Mouse (Mus musculus): ENCODE results near the gene Fam76a. TPM values are rescaled to one million over a fixed set of nuclear protein-coding genes. Genes with fewer than 3 reads are reported as not detected.

The Fam76a gene
- polyA plus RNA-seq (2014; fragmentation: Nextera tagmentation; extraction: Ambion mirVana): 40.1 and 41.9 TPM in 2 replicates

DNA sequence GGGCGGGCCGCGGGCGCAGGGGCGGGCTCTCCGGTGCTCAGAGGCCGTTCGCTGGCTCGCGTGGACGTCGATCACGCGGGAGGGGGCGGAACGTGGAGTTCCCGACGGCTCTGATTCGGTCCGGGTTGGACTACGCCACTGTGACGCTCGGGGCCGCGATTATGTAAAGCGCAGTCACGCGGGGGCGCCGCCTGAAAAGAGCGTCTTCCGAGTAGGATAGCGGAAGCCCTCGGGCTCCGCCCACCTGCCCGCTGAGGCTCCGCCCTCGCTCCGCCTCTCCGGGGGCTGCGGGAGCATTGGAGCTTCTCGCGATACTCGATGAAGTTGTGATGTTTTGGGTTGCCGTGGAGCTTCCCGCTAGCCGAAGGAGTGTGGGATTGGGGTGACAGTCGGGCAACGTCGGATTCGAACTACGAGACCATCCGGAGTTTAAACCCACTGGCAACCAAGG is at the start of gene Fam76a:
Fam76a (minus strand) TSS at position 1 of the 451 bp plus-strand sequence.
- peak within 1 kb of the TSS; percentile 72 for H3K4me2 ChIP-seq (ENCODE audit: low read length)
- peak within 1 kb of the TSS; percentile 80 for H3K27ac ChIP-seq (ENCODE audit: low read depth)
- peak; percentile 99 for DNase-seq (ENCODE audit: low spot score)
- H3K4me3 ChIP-seq (ENCODE audit: low read depth, low read length): peak within 1 kb of the TSS; percentile 87
- H3K4me1 ChIP-seq (replicated peaks; ENCODE audit: control insufficient read depth, insufficient read depth, low read length): peaks cover 12% of the 10 kb centered on the region; the same call in 1 of the 2 replicates
- peak within 1 kb of the TSS; percentile 85 for H3K9ac ChIP-seq (ENCODE audit: low read length)
- peaks cover 10% of the 10 kb centered on the region for H3K36me3 ChIP-seq (ENCODE audit: control insufficient read depth, insufficient read depth, low read length)
- no peaks in the 10 kb centered on the region for H3K27me3 ChIP-seq (replicated peaks; ENCODE audit: control insufficient read depth, insufficient read depth, low read length)
- H3K9me3 ChIP-seq (ENCODE audit: control insufficient read depth, low read length): no peaks in the 10 kb centered on the region
- 1% methylated on average over 44 of the region's 53 CpGs for WGBS
- peak; percentile 98 for ATAC-seq (replicated peaks; ENCODE audit: low FRiP score, low TSS enrichment, low read depth)

DNA sequence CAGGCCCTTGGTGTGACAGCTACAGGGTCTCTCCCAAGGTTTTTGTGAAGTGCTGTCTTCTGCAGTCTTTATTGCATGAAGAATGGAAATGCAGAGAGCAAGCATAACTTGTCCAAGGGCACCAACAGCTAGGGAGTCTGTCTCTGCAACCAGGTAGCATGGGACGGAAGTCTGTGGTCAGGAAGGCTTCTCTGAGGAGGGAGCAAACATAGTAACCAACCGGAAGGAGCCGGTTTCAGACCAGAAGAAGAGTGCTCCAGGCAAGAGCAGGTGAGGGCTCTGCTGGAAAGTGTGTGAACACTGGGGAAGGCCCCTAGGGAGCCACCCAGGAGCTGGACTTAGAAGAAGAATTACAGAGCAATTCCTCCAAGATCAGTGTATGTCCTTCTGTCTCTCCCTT is 49.7 kb upstream of the Fam76a start:
- WGBS: 85% methylated on average over 3 of the region's 3 CpGs
- ATAC-seq (replicated peaks; ENCODE audit: low FRiP score, low TSS enrichment, low read depth): no peak
- Histone ChIP-seq H3K9me3 (ENCODE audit: control insufficient read depth, low read length) (no peaks in the 10 kb centered on the region), H3K27me3 (replicated peaks; ENCODE audit: control insufficient read depth, insufficient read depth, low read length) (peaks cover 29% of the 10 kb centered on the region), H3K9ac (ENCODE audit: low read length) (no peak overlapping the region), H3K36me3 (ENCODE audit: control insufficient read depth, insufficient read depth, low read length) (no peaks in the 10 kb centered on the region), H3K4me1 (replicated peaks; ENCODE audit: control insufficient read depth, insufficient read depth, low read length) (peaks cover 21% of the 10 kb centered on the region), H3K4me2 (ENCODE audit: low read length) (no peak overlapping the region), H3K27ac (ENCODE audit: low read depth) (no peak overlapping the region), H3K4me3 (ENCODE audit: low read depth, low read length) (no peak overlapping the region)
- DNase-seq (ENCODE audit: low spot score): no peak

DNA sequence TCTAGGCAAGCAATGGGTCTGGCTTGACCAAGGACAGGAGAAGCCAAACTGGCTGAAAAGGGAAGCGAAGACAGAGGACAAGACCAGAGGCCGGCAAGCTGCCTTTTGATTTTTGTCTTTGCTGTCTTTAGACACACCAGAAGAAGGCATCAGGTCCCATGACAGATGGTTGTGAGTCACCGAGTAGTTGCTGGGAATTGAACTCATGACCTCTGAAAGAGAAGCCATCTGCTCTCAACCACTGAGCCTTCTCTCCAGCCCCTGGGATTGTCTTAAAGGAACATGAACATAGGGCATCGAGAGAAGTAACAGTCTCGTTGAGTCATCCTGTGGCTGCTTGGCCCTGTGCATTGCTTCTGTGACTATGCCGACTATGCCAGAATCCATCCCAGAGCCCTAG is 49.2 kb upstream of the Fam76a start:
- Histone ChIP-seq H3K4me1 (replicated peaks; ENCODE audit: control insufficient read depth, insufficient read depth, low read length) (peaks cover 21% of the 10 kb centered on the region), H3K27ac (ENCODE audit: low read depth) (no peak overlapping the region), H3K4me3 (ENCODE audit: low read depth, low read length) (no peak overlapping the region), H3K9me3 (ENCODE audit: control insufficient read depth, low read length) (no peaks in the 10 kb centered on the region), H3K4me2 (ENCODE audit: low read length) (no peak overlapping the region), H3K9ac (ENCODE audit: low read length) (no peak overlapping the region), H3K27me3 (replicated peaks; ENCODE audit: control insufficient read depth, insufficient read depth, low read length) (peaks cover 29% of the 10 kb centered on the region), H3K36me3 (ENCODE audit: control insufficient read depth, insufficient read depth, low read length) (no peaks in the 10 kb centered on the region)
- no peak for DNase-seq (ENCODE audit: low spot score)
- 68% methylated on average over 6 of the region's 6 CpGs for WGBS
- no peak for ATAC-seq (replicated peaks; ENCODE audit: low FRiP score, low TSS enrichment, low read depth)

DNA sequence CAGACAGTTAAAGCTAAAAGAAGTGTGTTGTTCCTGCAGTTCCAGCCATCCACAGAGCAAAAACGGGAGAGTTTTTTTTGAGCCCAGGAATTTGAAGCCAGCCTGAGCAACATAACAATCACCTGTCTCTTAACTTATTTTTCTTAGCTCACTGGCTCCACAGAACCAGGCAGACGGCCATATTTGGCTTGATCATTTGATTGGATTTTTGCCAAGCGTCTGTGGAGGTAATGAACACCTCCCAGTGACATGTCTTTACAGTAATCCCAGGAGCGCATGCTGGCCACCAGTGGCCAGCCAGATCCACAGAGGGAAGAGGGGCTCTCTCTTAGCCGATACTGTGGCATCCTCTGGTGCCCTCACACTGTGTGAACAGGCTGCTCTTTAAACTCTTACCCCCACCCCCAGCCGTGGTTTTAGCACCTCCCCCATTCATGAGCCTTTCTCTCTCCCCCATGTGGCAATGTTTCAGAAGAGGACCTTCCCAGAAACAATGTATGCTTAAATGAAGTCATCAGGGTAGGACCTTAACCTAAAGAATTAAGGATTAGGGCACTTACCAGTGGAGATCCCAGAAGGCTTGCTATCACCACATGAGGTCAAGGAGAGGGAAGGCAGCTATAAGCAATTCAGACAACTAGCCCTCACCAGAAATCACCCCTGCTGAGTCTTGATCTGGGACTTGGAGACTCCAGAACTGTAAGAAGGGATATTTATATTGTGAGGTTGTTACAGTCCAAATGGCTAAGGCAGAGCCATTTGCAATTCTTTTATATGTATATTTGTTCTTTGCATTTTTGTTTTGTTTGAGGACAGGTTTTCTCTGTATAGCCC is 46.0 kb upstream of the Fam76a start:
- DNase-seq (ENCODE audit: low spot score) (no peak), ATAC-seq (replicated peaks; ENCODE audit: low FRiP score, low TSS enrichment, low read depth) (no peak)
- Histone ChIP-seq H3K9ac (ENCODE audit: low read length) (no peak overlapping the region), H3K9me3 (ENCODE audit: control insufficient read depth, low read length) (no peaks in the 10 kb centered on the region), H3K36me3 (ENCODE audit: control insufficient read depth, insufficient read depth, low read length) (no peaks in the 10 kb centered on the region), H3K4me2 (ENCODE audit: low read length) (no peak overlapping the region), H3K4me1 (replicated peaks; ENCODE audit: control insufficient read depth, insufficient read depth, low read length) (peaks cover 6% of the 10 kb centered on the region), H3K27ac (ENCODE audit: low read depth) (peak overlapping the region; percentile 25; the same call in 1 of the 2 replicates), H3K4me3 (ENCODE audit: low read depth, low read length) (no peak overlapping the region), H3K27me3 (replicated peaks; ENCODE audit: control insufficient read depth, insufficient read depth, low read length) (peaks cover 2% of the 10 kb centered on the region)
- whole genome bisulfite sequencing: 40% methylated on average over 6 of the region's 6 CpGs

DNA sequence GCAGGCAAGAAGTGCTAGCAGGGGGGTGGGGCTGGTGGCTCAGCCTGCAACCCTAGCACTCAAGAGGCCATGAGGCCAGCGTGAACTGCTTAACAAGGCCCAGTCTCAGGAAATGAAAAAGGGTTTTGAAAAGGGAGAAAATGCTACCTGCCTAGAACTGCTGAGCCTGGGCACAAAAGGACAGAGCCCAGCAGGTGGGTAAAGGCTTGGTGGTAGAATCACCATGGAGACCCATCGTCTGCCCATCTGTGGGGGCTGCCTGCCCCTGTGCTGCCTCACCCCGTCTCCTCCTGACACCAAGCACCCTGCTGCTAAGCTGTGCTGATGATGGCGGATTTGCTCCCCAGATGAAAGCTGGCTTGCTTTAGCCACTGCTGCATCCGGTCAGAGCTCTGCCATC is 42.1 kb upstream of the Fam76a start:
- Histone ChIP-seq H3K4me2 (ENCODE audit: low read length) (no peak overlapping the region), H3K27me3 (replicated peaks; ENCODE audit: control insufficient read depth, insufficient read depth, low read length) (no peaks in the 10 kb centered on the region), H3K9ac (ENCODE audit: low read length) (no peak overlapping the region), H3K36me3 (ENCODE audit: control insufficient read depth, insufficient read depth, low read length) (no peaks in the 10 kb centered on the region), H3K27ac (ENCODE audit: low read depth) (no peak overlapping the region), H3K9me3 (ENCODE audit: control insufficient read depth, low read length) (no peaks in the 10 kb centered on the region), H3K4me3 (ENCODE audit: low read depth, low read length) (no peak overlapping the region), H3K4me1 (replicated peaks; ENCODE audit: control insufficient read depth, insufficient read depth, low read length) (peaks cover 20% of the 10 kb centered on the region)
- DNase-seq (ENCODE audit: low spot score) (no peak), ATAC-seq (replicated peaks; ENCODE audit: low FRiP score, low TSS enrichment, low read depth) (no peak)
- WGBS: 62% methylated on average over 5 of the region's 5 CpGs

DNA sequence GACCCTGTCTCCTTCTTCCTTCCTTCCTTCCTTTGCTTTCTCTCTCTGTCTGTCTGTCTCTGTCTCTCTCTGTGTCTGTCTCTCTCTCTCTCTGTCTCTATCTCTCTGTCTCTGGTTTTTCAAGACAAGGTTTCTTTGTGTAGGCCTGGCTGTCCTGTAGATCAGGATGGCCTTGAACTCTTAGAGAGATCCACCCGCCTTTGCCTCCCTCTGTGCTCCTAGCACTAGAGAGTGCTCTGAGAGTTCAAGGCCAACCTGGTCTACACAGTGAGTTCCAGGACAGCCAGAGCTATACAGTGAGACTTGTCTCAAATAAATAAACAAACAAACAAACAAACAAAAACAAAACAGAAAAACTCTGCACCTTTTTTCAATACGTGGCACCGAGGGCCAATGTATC is 41.7 kb upstream of the Fam76a start:
- Histone ChIP-seq H3K9ac (ENCODE audit: low read length) (no peak overlapping the region), H3K4me3 (ENCODE audit: low read depth, low read length) (no peak overlapping the region), H3K4me1 (replicated peaks; ENCODE audit: control insufficient read depth, insufficient read depth, low read length) (peaks cover 24% of the 10 kb centered on the region), H3K4me2 (ENCODE audit: low read length) (no peak overlapping the region), H3K27ac (ENCODE audit: low read depth) (no peak overlapping the region), H3K9me3 (ENCODE audit: control insufficient read depth, low read length) (no peaks in the 10 kb centered on the region), H3K27me3 (replicated peaks; ENCODE audit: control insufficient read depth, insufficient read depth, low read length) (no peaks in the 10 kb centered on the region), H3K36me3 (ENCODE audit: control insufficient read depth, insufficient read depth, low read length) (no peaks in the 10 kb centered on the region)
- DNase-seq (ENCODE audit: low spot score) (no peak), ATAC-seq (replicated peaks; ENCODE audit: low FRiP score, low TSS enrichment, low read depth) (no peak)
- WGBS: 38% methylated on average over 3 of the region's 3 CpGs

DNA sequence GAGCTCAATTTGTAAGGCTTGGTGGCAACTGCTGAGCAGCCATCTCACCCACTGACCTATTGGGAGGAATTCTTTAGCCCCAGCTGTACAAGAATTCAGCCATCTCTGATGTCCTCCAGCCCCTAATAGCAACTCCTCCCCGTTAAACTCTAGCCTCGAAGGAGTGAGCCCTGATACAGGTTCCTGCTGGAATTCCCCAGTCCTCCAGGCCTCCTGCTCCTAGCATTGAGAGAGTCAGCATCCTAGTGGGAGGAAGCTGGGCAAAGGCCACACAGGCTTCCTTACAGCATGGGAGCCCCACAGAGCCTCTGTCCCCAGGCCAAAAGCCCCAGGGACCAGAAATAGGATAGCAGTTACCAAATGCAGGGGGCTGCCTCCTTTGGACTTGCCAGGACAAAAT is 41.1 kb upstream of the Fam76a start:
- H3K4me1 ChIP-seq (replicated peaks; ENCODE audit: control insufficient read depth, insufficient read depth, low read length): peaks cover 30% of the 10 kb centered on the region
- 27% methylated on average over 2 of the region's 2 CpGs for WGBS
- ATAC-seq (replicated peaks; ENCODE audit: low FRiP score, low TSS enrichment, low read depth): no peak

DNA sequence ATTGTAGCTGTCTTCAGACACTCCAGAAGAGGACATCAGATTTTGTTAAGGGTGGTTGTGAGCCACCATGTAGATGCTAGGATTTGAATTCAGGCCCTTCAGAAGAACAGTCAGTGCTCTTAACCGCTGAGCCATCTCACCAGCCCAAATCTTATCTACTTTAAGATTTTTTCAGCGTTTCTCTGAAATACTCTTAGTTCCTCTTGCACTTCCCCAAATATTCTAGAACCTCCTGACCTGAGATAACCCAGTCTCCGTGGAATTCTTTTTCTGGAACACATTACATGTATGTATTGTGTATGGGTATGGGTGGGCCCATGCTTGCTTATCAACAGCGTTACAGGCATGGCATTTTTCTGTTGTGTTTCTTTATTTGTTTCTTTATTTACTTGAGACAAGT is 40.3 kb upstream of the Fam76a start:
- DNase-seq (ENCODE audit: low spot score): no peak
- H3K4me1 ChIP-seq (replicated peaks; ENCODE audit: control insufficient read depth, insufficient read depth, low read length): peaks cover 30% of the 10 kb centered on the region
- no peak overlapping the region for H3K27ac ChIP-seq (ENCODE audit: low read depth)
- no peaks in the 10 kb centered on the region for H3K27me3 ChIP-seq (replicated peaks; ENCODE audit: control insufficient read depth, insufficient read depth, low read length)
- no peaks in the 10 kb centered on the region for H3K9me3 ChIP-seq (ENCODE audit: control insufficient read depth, low read length)
- H3K4me2 ChIP-seq (ENCODE audit: low read length): no peak overlapping the region
- 90% methylated on average over 4 of the region's 4 CpGs for WGBS
- H3K9ac ChIP-seq (ENCODE audit: low read length): no peak overlapping the region
- ATAC-seq (replicated peaks; ENCODE audit: low FRiP score, low TSS enrichment, low read depth): no peak
- no peaks in the 10 kb centered on the region for H3K36me3 ChIP-seq (ENCODE audit: control insufficient read depth, insufficient read depth, low read length)
- no peak overlapping the region for H3K4me3 ChIP-seq (ENCODE audit: low read depth, low read length)

More for the DNA sequence above, 41.1 kb upstream of the Fam76a start:
- Histone ChIP-seq H3K4me3 (ENCODE audit: low read depth, low read length) (no peak overlapping the region), H3K27ac (ENCODE audit: low read depth) (no peak overlapping the region), H3K9me3 (ENCODE audit: control insufficient read depth, low read length) (no peaks in the 10 kb centered on the region), H3K4me2 (ENCODE audit: low read length) (no peak overlapping the region), H3K36me3 (ENCODE audit: control insufficient read depth, insufficient read depth, low read length) (no peaks in the 10 kb centered on the region), H3K27me3 (replicated peaks; ENCODE audit: control insufficient read depth, insufficient read depth, low read length) (no peaks in the 10 kb centered on the region), H3K9ac (ENCODE audit: low read length) (no peak overlapping the region)
- no peak for DNase-seq (ENCODE audit: low spot score)

DNA sequence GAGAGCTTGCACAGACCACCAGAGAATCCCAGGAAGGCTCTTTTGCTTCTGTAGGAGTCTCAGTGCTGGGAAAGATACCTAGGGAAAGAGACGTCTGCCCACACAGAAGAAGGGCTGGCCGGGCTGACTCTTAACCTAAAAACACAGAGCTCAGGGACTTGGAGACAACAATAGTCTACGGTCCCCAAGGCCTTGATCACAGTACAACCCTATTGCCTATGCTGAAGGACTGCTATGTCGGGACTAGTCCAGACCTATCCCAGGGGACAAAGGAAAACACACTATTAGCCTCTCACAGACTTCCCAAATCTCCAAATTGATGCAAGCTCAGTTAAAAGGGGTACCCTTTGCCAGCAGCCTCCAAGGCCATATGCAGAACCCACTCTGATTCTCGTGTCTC is 39.5 kb upstream of the Fam76a start:
- no peak for ATAC-seq (replicated peaks; ENCODE audit: low FRiP score, low TSS enrichment, low read depth)
- Histone ChIP-seq H3K9me3 (ENCODE audit: control insufficient read depth, low read length) (no peaks in the 10 kb centered on the region), H3K27ac (ENCODE audit: low read depth) (no peak overlapping the region), H3K4me2 (ENCODE audit: low read length) (no peak overlapping the region), H3K27me3 (replicated peaks; ENCODE audit: control insufficient read depth, insufficient read depth, low read length) (no peaks in the 10 kb centered on the region), H3K9ac (ENCODE audit: low read length) (no peak overlapping the region), H3K4me1 (replicated peaks; ENCODE audit: control insufficient read depth, insufficient read depth, low read length) (peaks cover 30% of the 10 kb centered on the region), H3K36me3 (ENCODE audit: control insufficient read depth, insufficient read depth, low read length) (no peaks in the 10 kb centered on the region), H3K4me3 (ENCODE audit: low read depth, low read length) (no peak overlapping the region)
- 87% methylated on average over 5 of the region's 5 CpGs for WGBS
- DNase-seq (ENCODE audit: low spot score): no peak

All from intestine, embryonic 14.5 days (tissue).